Mouse (Mus musculus): ENCODE results near the gene Mgat4e. TPM values are rescaled to one million over a fixed set of nuclear protein-coding genes. Genes with fewer than 3 reads are reported as not detected.

The Mgat4e gene
- polyA plus RNA-seq, 1 experiment from 2014 or later, result not detected

- 45% methylated on average over 7 of the region's 7 CpGs for WGBS (ENCODE audit: missing documents)
Observed at GRCm38 (mm10) chr1:134561770-134562143, 12.3 kb upstream of the Mgat4e start.

GRCm38 (mm10) chr1:134560801-134561769, 11.6 kb upstream of the Mgat4e start:
- Histone ChIP-seq H3K4me3 (ENCODE audit: inconsistent target) (peak overlapping the region; percentile 15; the same call in 1 of the 2 replicates), H3K27ac (no peak overlapping the region), H3K79me2 (ENCODE audit: inconsistent target) (peaks cover 30% of the 10 kb centered on the region; the same call in 1 of the 2 replicates), H3K36me3 (ENCODE audit: inconsistent target) (no peaks in the 10 kb centered on the region)
- 4% methylated on average over 63 of the region's 76 CpGs for WGBS (ENCODE audit: missing documents)

More at GRCm38 (mm10) chr1:134561770-134562143, 12.3 kb upstream of the Mgat4e start:
- H3K79me2 ChIP-seq (ENCODE audit: inconsistent target), result peaks cover 35% of the 10 kb centered on the region; the same call in 1 of the 2 replicates
- no peak overlapping the region for H3K4me3 ChIP-seq (ENCODE audit: inconsistent target)
- H3K36me3 ChIP-seq (ENCODE audit: inconsistent target), result no peaks in the 10 kb centered on the region
- H3K27ac ChIP-seq, result no peak overlapping the region

- Histone ChIP-seq H3K36me3 (ENCODE audit: inconsistent target) (no peaks in the 10 kb centered on the region), H3K79me2 (ENCODE audit: inconsistent target) (peaks cover 23% of the 10 kb centered on the region; the same call in 1 of the 2 replicates), H3K4me3 (ENCODE audit: inconsistent target) (no peak overlapping the region; the same call in 1 of the 2 replicates), H3K27ac (no peak overlapping the region)
- WGBS (ENCODE audit: missing documents), result under 1% methylated on average over 37 of the region's 50 CpGs
Observed at GRCm38 (mm10) chr1:134560396-134560795, 10.9 kb upstream of the Mgat4e start.

GRCm38 (mm10) chr1:134559976-134560375, 10.5 kb upstream of the Mgat4e start, which contains the start of gene Kdm5b:
Kdm5b (plus strand) TSS chr1:134560171.
- H3K27ac ChIP-seq, result no peak within 1 kb of the TSS
- 2% methylated on average over 30 of the region's 34 CpGs for WGBS (ENCODE audit: missing documents)
- H3K4me3 ChIP-seq (ENCODE audit: inconsistent target), result peak within 1 kb of the TSS; percentile 15; the same call in 1 of the 2 replicates
- peaks cover 18% of the 10 kb centered on the region; the same call in 1 of the 2 replicates for H3K79me2 ChIP-seq (ENCODE audit: inconsistent target)
- H3K36me3 ChIP-seq (ENCODE audit: inconsistent target), result no peaks in the 10 kb centered on the region

- Histone ChIP-seq H3K4me3 (ENCODE audit: inconsistent target) (no peak overlapping the region), H3K36me3 (ENCODE audit: inconsistent target) (no peaks in the 10 kb centered on the region), H3K79me2 (ENCODE audit: inconsistent target) (peaks cover 11% of the 10 kb centered on the region; the same call in 1 of the 2 replicates), H3K27ac (no peak overlapping the region)
- 94% methylated on average over 3 of the region's 3 CpGs for WGBS (ENCODE audit: missing documents)
Observed at GRCm38 (mm10) chr1:134559226-134559625, 9.7 kb upstream of the Mgat4e start.

- H3K79me2 ChIP-seq (ENCODE audit: inconsistent target), result peaks cover 4% of the 10 kb centered on the region; the same call in 1 of the 2 replicates
- H3K4me3 ChIP-seq (ENCODE audit: inconsistent target), result no peak overlapping the region
- 89% methylated on average over 5 of the region's 5 CpGs for WGBS (ENCODE audit: missing documents)
- no peaks in the 10 kb centered on the region for H3K36me3 ChIP-seq (ENCODE audit: inconsistent target)
- H3K27ac ChIP-seq, result no peak overlapping the region
Observed at GRCm38 (mm10) chr1:134558511-134558910, 9.0 kb upstream of the Mgat4e start.

- Histone ChIP-seq H3K4me3 (ENCODE audit: inconsistent target) (peak overlapping the region; percentile 48), H3K36me3 (ENCODE audit: inconsistent target) (no peaks in the 10 kb centered on the region), H3K79me2 (ENCODE audit: inconsistent target) (no peaks in the 10 kb centered on the region), H3K27ac (peak overlapping the region; percentile 24; the same call in 1 of the 2 replicates)
- WGBS (ENCODE audit: missing documents), result 1% methylated on average over 35 of the region's 35 CpGs
Observed at GRCm38 (mm10) chr1:134556671-134557218, 7.3 kb upstream of the Mgat4e start.

GRCm38 (mm10) chr1:134555871-134556670, 6.6 kb upstream of the Mgat4e start:
- Histone ChIP-seq H3K79me2 (ENCODE audit: inconsistent target) (no peaks in the 10 kb centered on the region), H3K36me3 (ENCODE audit: inconsistent target) (no peaks in the 10 kb centered on the region), H3K4me3 (ENCODE audit: inconsistent target) (peak overlapping the region; percentile 48), H3K27ac (peak overlapping the region; percentile 24; the same call in 1 of the 2 replicates)
- WGBS (ENCODE audit: missing documents), result 9% methylated on average over 45 of the region's 46 CpGs

- Histone ChIP-seq H3K4me3 (ENCODE audit: inconsistent target) (no peak overlapping the region), H3K79me2 (ENCODE audit: inconsistent target) (no peaks in the 10 kb centered on the region), H3K27ac (no peak overlapping the region), H3K36me3 (ENCODE audit: inconsistent target) (no peaks in the 10 kb centered on the region)
- WGBS (ENCODE audit: missing documents), result 77% methylated on average over 13 of the region's 13 CpGs
Observed at GRCm38 (mm10) chr1:134555240-134555870, 5.9 kb upstream of the Mgat4e start.

GRCm38 (mm10) chr1:134552396-134552795, 2.9 kb upstream of the Mgat4e start:
- Histone ChIP-seq H3K79me2 (ENCODE audit: inconsistent target) (no peaks in the 10 kb centered on the region), H3K4me3 (ENCODE audit: inconsistent target) (no peak overlapping the region)
- 83% methylated on average over 3 of the region's 3 CpGs for WGBS (ENCODE audit: missing documents)

GRCm38 (mm10) chr1:134551869-134552268, 2.4 kb upstream of the Mgat4e start:
- WGBS (ENCODE audit: missing documents), result 70% methylated on average over 3 of the region's 3 CpGs
- no peaks in the 10 kb centered on the region for H3K36me3 ChIP-seq (ENCODE audit: inconsistent target)
- no peak overlapping the region for H3K27ac ChIP-seq
- H3K79me2 ChIP-seq (ENCODE audit: inconsistent target), result no peaks in the 10 kb centered on the region
- H3K4me3 ChIP-seq (ENCODE audit: inconsistent target), result no peak overlapping the region

More at GRCm38 (mm10) chr1:134552396-134552795, 2.9 kb upstream of the Mgat4e start:
- Histone ChIP-seq H3K36me3 (ENCODE audit: inconsistent target) (no peaks in the 10 kb centered on the region), H3K27ac (no peak overlapping the region)

GRCm38 (mm10) chr1:134548231-134548630, 1.3 kb downstream of the Mgat4e start:
- Histone ChIP-seq H3K36me3 (ENCODE audit: inconsistent target) (no peaks in the 10 kb centered on the region), H3K27ac (no peak overlapping the region), H3K79me2 (ENCODE audit: inconsistent target) (no peaks in the 10 kb centered on the region), H3K4me3 (ENCODE audit: inconsistent target) (no peak overlapping the region)
- WGBS (ENCODE audit: missing documents), result 94% methylated on average over 4 of the region's 4 CpGs

GRCm38 (mm10) chr1:134540610-134541009, 8.9 kb downstream of the Mgat4e start:
- Histone ChIP-seq H3K79me2 (ENCODE audit: inconsistent target) (no peaks in the 10 kb centered on the region), H3K27ac (no peak overlapping the region), H3K36me3 (ENCODE audit: inconsistent target) (no peaks in the 10 kb centered on the region), H3K4me3 (ENCODE audit: inconsistent target) (no peak overlapping the region)
- WGBS (ENCODE audit: missing documents), result 95% methylated on average over 10 of the region's 10 CpGs

- H3K36me3 ChIP-seq (ENCODE audit: inconsistent target), result no peaks in the 10 kb centered on the region
- no peaks in the 10 kb centered on the region for H3K79me2 ChIP-seq (ENCODE audit: inconsistent target)
- H3K27ac ChIP-seq, result no peak overlapping the region
- 82% methylated on average over 3 of the region's 3 CpGs for WGBS (ENCODE audit: missing documents)
- no peak overlapping the region for H3K4me3 ChIP-seq (ENCODE audit: inconsistent target)
Observed at GRCm38 (mm10) chr1:134535513-134535912, 14.0 kb downstream of the Mgat4e start.

Measured in macrophage (primary cell).